Mouse (Mus musculus) heart, postnatal 10 days (tissue): Measurements from ENCODE around the gene H6pd. TPM values are rescaled to one million over a fixed set of nuclear protein-coding genes. Genes with fewer than 3 reads are reported as not detected.

Experiments used
- DNase-seq, 2 experiments: peaks; one replicate each; pipeline ENCODE4 v3.0.0; 2021
- intact Hi-C: fragments of 180-260 bp; cut with DNase I; formaldehyde crosslinking; loops from one replicate; pipeline ENCODE4 v1.15.1; 2025
- total RNA-seq, 2 experiments: library from RNA; stranded (reverse); gene quantifications; 2 replicates each; pipeline ENCODE4 v1.2.3; 2021

Gene H6pd
- total RNA-seq, 2 experiments from 2014 or later, result 41.9 to 45.6 TPM

- DNase-seq, result peak; percentile 76 to 78
- intact Hi-C loops, result loop anchor here (2.0 kb wide), 1 partner anchor 63 kb away; no protein-coding TSS in a partner anchor
Observed at GRCm38 (mm10) chr4:149953621-149954481, 55.0 kb downstream of the H6pd start.

GRCm38 (mm10) chr4:149952201-149952600 is 56.6 kb downstream of the H6pd start:
- intact Hi-C loops, result loop anchor here (2.0 kb wide), 1 partner anchor 61 kb away; no protein-coding TSS in a partner anchor
- peak in 1 of 2 experiments; percentile 47 for DNase-seq

GRCm38 (mm10) chr4:149951201-149951600 is 57.6 kb downstream of the H6pd start:
- DNase-seq, result no peak
- intact Hi-C loops, result no loop called here

DNA sequence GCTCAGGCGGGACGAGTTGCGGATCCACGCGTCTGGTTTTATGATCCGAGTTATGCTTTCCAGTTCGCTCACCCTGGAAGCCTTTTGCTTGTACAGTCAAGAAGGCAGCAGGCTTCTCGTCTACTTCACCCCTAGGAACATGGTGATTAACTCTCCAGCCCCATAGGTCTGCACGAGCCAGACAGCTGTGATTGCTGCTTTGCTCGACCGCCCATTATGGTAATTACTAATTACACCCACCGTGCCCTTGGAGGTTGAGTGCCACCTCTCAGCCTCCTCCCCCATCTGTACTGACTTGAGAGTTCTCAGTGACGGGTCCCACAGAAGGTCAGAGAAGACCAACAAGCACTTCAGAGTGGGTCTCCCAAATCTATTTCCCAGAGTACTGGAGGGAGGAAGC is 59.1 kb downstream of the H6pd start:
- no peak for DNase-seq
- intact Hi-C loops, result no loop called here

DNA sequence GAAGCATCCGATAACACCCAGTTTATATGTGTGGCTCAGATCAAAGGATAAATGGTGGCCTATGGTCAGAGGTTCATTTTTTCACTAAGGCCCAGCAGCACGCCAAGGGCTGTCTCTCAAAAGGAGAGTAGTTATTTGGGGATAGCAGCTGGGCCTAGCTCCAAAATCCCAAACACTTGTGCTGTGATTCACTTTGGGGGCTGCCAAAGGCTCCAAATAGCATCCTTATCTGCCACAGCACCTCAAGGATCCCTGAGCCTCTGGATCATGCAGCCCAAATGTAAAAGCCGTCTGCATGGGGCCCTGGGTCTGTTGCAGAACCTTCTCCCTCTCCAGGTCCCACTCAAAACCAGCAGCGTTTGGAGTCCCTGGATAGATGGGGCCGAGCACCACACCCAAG is 60.7 kb downstream of the H6pd start:
- DNase-seq, result peak; percentile 79 to 80
- intact Hi-C loops, result no loop called here

DNA sequence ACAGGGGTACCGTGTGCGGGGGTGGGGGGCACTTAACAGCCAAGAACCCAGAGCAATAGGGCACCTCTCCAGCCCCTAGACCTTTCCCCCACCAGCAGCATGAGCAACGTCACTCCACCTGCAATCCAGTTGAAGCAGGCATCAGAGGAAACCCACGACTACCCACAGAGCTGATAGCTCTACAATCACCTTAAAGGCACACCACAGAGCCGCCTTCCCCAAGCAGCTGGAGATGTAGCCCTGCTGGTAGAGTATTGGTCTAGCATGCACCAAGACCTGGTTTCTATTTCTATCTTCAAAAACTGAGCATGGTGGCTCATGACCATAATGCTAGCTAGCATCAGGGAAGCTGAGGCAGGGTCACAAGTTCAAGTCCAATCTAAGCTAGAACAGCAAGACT is 61.4 kb downstream of the H6pd start:
- no peak for DNase-seq
- intact Hi-C loops, result no loop called here

DNA sequence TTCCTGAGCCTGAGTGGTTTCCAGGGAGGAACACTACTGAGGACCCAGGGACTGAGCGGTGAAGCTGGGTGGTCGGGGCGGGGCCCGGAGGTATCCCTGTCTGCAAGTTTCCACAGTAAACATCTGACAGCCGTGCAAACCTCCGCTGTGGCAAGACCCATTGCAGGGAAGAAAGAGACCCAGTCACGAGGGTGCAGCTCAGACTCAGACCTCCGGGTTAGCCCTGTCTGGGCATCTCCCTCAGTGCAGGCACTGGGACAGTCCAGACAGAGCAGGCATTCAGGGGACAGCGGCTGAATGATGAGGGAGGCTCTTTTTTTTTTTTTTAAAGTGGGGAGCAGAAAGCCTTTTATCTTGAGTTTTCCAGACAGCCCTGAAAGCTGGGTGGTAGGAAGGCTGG is 63.6 kb downstream of the H6pd start:
- no peak for DNase-seq
- intact Hi-C loops, result no loop called here

DNA sequence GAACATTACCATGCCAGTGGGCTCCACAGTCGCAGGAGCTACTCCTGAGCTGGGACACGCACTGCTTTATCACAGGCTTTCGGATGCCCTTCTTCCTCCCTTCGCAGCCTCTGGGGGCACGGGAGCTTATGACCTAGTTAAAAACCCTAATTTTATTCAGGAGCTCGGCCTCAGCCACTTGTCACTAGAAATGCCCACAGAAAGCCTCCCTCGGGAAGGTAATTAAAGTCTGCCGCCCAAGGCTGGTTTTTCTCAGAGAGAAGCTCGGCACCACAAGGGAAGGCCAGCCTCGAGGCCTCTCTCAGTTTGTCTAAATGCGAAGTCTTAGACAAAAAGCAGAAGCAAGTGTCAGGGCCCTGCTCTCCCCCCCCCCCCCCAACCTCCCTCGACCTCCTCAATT is 64.6 kb downstream of the H6pd start:
- no peak for DNase-seq
- intact Hi-C loops, result no loop called here

- intact Hi-C loops, result no loop called here
- DNase-seq, result peak in 1 of 2 experiments; percentile 41
Observed at GRCm38 (mm10) chr4:149942831-149943741, 65.7 kb downstream of the H6pd start.

DNA sequence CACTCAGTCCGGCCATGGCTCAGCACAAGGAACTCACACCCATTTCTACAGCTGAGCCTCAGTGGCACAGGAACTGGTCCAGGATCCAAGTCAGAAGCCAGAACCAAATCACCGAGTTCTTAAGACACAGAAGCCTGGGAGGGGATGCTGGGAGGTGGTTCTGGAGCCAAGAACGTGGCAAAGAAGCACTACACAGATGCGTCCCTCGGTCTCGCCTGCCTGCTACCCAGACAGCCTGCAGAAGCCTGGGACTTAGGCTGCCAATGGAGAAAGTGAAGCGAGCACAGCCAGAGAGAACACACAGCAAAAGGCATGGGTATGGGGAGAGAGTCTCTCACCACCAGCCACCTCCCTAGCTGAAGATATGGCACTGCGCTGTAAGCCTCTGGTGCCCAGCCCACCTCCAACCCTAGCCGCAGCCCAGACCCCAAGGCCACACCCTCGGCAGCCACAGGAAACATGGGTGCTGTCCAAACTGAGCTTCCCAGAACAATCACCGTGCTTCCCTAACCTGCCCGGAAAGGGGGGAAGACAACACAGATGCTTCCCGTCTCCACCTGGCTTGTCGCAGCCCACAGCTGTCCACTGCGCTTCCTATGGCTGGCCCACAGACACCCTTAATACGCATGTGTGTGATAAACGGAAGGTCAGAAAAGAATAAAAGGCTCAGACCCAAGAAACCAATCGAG is 67.6 kb downstream of the H6pd start:
- peak; percentile 42 to 63 for DNase-seq
- intact Hi-C loops, result no loop called here

- intact Hi-C loops, result loop anchor here (5.0 kb wide), 1 partner anchor 46 kb away; no protein-coding TSS in a partner anchor
- no peak for DNase-seq
Observed at GRCm38 (mm10) chr4:149938701-149939100, 70.1 kb downstream of the H6pd start.

DNA sequence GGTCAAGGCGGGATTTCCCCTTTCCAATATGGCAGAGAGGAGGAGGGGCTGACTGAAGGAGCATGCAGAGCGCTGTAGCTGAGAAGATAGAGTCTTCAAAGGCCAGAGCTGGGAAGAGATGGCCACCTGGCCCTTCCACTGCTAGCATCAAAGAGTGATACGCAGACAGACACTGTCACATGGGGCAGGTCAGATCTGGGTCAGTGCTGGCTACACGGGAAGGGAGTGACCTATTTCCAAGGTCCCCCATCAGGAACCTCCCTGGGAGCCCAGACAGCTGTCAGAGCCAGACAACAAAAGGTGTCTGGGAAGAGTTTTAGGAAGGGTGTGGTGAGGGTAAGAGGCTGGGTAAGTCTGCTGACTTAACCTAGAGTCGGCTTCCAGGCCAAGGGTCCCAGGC is 71.9 kb downstream of the H6pd start:
- intact Hi-C loops, result loop anchor here (5.0 kb wide), 1 partner anchor 45 kb away; no protein-coding TSS in a partner anchor
- no peak for DNase-seq

DNA sequence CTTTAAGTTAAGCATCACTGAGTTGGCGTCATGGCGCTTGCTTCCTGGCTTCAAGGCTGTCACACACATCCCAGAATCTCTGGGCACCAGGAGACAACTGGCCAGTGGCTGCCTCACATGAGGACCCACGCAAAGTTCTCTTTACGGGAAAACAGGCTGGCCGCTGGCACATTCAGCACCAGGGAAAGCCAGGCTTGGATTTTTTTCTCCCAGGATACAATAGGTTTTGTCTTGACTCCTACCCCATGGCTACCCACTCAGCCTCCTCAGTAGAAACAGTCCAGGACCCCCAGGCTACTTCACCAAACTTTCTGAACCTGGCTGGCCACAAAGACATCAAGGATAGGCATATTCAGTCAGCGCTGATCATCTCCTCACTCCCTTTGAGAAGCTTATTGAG is 73.4 kb downstream of the H6pd start:
- intact Hi-C loops, result loop anchor here (5.0 kb wide), 1 partner anchor 43 kb away; no protein-coding TSS in a partner anchor
- DNase-seq, result no peak

- DNase-seq, result no peak
- intact Hi-C loops, result no loop called here
Observed at GRCm38 (mm10) chr4:149933519-149934245, 75.1 kb downstream of the H6pd start.

- intact Hi-C loops, result no loop called here
- no peak for DNase-seq
Observed at GRCm38 (mm10) chr4:149933025-149933424, 75.8 kb downstream of the H6pd start.

DNA sequence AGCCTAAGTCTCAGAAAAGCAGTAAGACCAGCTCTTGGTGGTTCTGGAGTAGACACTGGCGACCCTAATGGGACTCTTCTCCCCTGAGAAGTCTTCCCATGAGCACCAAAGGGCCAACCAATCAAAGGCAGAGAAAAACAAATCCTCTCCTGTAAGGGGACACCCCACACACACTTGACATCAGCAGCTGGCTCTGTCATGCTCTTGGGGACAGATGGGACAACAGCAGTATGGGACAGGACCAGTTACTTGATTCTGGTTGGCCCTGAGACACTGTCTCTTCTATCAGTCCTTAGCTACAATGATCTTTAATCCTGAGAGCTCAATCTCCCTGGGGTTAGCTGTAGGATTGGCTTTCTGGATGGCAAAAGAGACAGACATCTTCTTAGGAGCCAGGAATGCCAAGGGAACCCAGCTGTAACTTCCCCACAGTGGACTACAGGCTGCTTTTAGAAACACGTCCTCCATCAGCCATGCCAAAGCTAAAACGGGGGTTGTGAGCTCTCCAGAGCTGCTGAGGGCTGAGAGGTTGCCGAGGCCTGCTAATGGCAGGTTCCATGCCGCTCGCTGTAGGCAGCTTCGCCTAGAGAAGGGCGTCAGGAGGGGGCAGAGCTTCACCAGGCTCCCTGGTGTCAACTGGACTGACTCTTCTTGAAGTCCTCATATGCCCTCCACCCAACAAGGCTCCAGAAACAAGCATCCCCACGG is 76.6 kb downstream of the H6pd start:
- intact Hi-C loops, result no loop called here
- DNase-seq, result peak in 1 of 2 experiments; percentile 47

GRCm38 (mm10) chr4:149930755-149931154 is 78.1 kb downstream of the H6pd start:
- intact Hi-C loops, result no loop called here
- no peak for DNase-seq
